Mouse (Mus musculus): ENCODE results near the gene Eipr1.
"Not testable (repeated sequence)": the region's sequence is repeated elsewhere in the genome, so short reads cannot be mapped to it uniquely, and the experiment has no call there.

DNA sequence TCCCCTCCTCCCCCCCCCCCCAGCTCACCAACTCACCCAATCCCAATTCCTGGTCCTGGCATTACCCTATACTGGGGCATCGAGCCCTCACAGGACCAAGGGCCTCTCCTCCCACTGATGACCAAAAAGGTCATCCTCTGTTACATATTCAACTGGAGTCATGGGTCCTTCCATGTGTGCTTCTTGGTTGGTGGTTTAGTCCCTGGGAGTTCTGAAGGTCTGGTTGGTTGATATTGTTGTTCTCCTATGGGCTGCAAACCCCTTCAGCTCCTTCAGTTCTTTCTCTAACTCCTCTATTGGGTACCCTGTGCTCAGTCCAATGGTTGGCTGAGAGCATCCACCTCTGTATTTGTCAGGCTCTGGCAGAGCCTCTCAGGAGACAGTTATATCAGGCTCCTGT is 162.5 kb downstream of the Eipr1 start:
- TF ChIP-seq CTCF (IDR thresholded peaks at IDR 0.05; ENCODE audit: low read depth, low read length); POLR2A (IDR thresholded peaks at IDR 0.05; ENCODE audit: extremely low read depth, insufficient read depth, low read length): not testable (repeated sequence)

Data from liver, adult 2 months (tissue).